Mouse (Mus musculus) embryo, embryonic 11.5 days (tissue): ENCODE results near the gene Tceal3.
"Not testable (repeated sequence)": the region's sequence is repeated elsewhere in the genome, so short reads cannot be mapped to it uniquely, and the experiment has no call there.

Source experiments
- DNase-seq: peaks from one replicate; pipeline ENCODE4 v3.0.0-alpha.2; 2012; ENCODE audit warnings: low read depth, low spot score

Tceal3 gene

GRCm38 (mm10) chrX:136707446-136708167 lies 117.0 kb downstream of the Tceal3 start, which contains the start of gene Tceal1:
Gene Tceal1 (plus strand): TSS chrX:136707982.
- peak; percentile 47 for DNase-seq

- peak; percentile 36 for DNase-seq
Observed at GRCm38 (mm10) chrX:136708168-136708681, 117.6 kb downstream of the Tceal3 start.

- DNase-seq, result no peak
Observed at GRCm38 (mm10) chrX:136708782-136709181, 118.1 kb downstream of the Tceal3 start.

- not testable (repeated sequence) for DNase-seq
Observed at GRCm38 (mm10) chrX:136714742-136715474, 124.3 kb downstream of the Tceal3 start.
